Mouse (Mus musculus): ENCODE data around the gene Hk2. TPM values are rescaled to one million over a fixed set of nuclear protein-coding genes. Genes with fewer than 3 reads are reported as not detected.

Hk2 gene
- polyA plus RNA-seq, 1 experiment from 2014 or later, result 4.8 TPM

DNA sequence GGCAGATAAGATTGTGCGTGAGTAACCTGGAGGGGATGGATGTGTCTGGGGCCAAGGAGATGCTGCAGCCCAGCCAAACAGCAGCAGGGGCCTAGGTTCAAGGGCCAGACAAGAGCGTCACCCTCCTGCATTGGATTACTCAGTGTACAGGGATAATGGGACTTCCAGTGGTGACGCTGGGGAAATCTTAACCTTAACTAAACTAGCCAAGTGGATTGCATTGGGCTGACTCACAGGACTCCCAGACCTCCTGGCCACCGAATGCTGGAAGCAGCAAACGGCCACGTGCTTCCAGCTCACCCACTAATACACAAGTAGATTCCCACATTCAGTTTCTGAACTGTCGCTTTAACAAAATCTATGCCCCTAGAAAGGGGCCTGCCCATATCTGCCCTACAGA, 18.0 kb downstream of the Hk2 start:
- no peaks in the 10 kb centered on the region for H3K27me3 ChIP-seq (replicated peaks; ENCODE audit: insufficient read depth, low read length)
- H3K36me3 ChIP-seq (ENCODE audit: insufficient read depth, low read length), result no peaks in the 10 kb centered on the region
- ATAC-seq (peak; percentile 27; the same call in 1 of the 2 replicates), DNase-seq (ENCODE audit: low spot score) (no peak)
- WGBS, result 75% methylated on average over 7 of the region's 7 CpGs
- no peak overlapping the region for H3K9ac ChIP-seq (replicated peaks; ENCODE audit: low read depth)
- H3K27ac ChIP-seq (ENCODE audit: low read length), result no peak overlapping the region
- TF ChIP-seq CTCF (IDR thresholded peaks at IDR 0.05), result no peak
- TF ChIP-seq EP300 (IDR thresholded peaks at IDR 0.05), result peak; percentile 47; the same call in 1 of the 2 replicates
- no peak overlapping the region for H3K4me2 ChIP-seq (replicated peaks; ENCODE audit: low read depth, low read length)
- no peaks in the 10 kb centered on the region for H3K4me1 ChIP-seq (ENCODE audit: insufficient read depth, low read depth, low read length)
- no peak overlapping the region for H3K4me3 ChIP-seq (ENCODE audit: low read depth, low read length)
- H3K9me3 ChIP-seq (ENCODE audit: low read length), result no peaks in the 10 kb centered on the region

DNA sequence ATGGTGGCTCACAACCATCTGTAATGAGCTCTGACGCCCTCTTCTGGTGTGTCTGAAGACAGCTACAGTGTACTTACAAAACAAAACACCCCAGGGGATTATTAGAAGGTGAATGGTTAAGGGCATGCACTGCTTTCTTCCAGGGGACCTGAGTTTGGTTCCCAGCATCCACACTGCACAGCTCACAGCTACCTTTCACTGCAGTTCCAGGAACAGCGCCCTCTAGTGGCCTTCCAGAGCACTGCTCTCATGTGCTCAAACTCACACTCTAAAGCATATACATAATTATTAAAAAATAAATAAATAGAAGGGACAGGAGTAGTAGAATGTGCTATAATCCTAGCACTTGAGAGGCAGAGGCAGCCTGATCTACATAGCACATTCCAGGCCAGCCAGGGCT, 18.9 kb downstream of the Hk2 start:
- Histone ChIP-seq H3K36me3 (ENCODE audit: insufficient read depth, low read length) (no peaks in the 10 kb centered on the region), H3K27me3 (replicated peaks; ENCODE audit: insufficient read depth, low read length) (no peaks in the 10 kb centered on the region), H3K9ac (replicated peaks; ENCODE audit: low read depth) (no peak overlapping the region), H3K4me3 (ENCODE audit: low read depth, low read length) (no peak overlapping the region), H3K27ac (ENCODE audit: low read length) (no peak overlapping the region), H3K4me2 (replicated peaks; ENCODE audit: low read depth, low read length) (no peak overlapping the region), H3K9me3 (ENCODE audit: low read length) (no peaks in the 10 kb centered on the region), H3K4me1 (ENCODE audit: insufficient read depth, low read depth, low read length) (no peaks in the 10 kb centered on the region)
- WGBS, result 45% methylated on average over 2 of the region's 2 CpGs
- no peak for TF ChIP-seq EP300 (IDR thresholded peaks at IDR 0.05)
- TF ChIP-seq CTCF (IDR thresholded peaks at IDR 0.05), result peak; percentile 57
- DNase-seq (ENCODE audit: low spot score), result no peak
- ATAC-seq, result no peak

DNA sequence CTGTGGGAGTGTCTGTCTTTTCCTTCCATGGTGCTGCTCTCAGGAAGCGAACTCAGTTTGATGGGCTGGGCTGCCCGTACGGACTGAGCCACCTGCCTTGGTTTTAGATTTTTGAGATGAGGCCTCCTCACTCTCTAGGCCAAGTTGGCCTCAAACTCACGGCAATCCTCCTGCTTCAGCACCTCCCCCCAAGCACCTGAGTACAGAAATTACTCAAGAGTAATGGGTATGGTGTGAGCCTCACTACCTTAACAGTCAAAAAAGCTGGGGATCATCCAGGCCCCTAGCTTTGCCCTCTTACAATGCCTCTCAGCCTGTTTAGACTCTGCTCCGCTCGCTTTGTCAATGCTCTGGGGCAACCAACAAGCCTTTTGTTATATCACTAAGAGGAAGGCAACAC, 19.5 kb downstream of the Hk2 start:
- Histone ChIP-seq H3K4me2 (replicated peaks; ENCODE audit: low read depth, low read length) (no peak overlapping the region), H3K4me3 (ENCODE audit: low read depth, low read length) (no peak overlapping the region), H3K9me3 (ENCODE audit: low read length) (no peaks in the 10 kb centered on the region), H3K4me1 (ENCODE audit: insufficient read depth, low read depth, low read length) (no peaks in the 10 kb centered on the region), H3K27ac (ENCODE audit: low read length) (no peak overlapping the region), H3K27me3 (replicated peaks; ENCODE audit: insufficient read depth, low read length) (no peaks in the 10 kb centered on the region), H3K9ac (replicated peaks; ENCODE audit: low read depth) (no peak overlapping the region), H3K36me3 (ENCODE audit: insufficient read depth, low read length) (no peaks in the 10 kb centered on the region)
- ATAC-seq (no peak), DNase-seq (ENCODE audit: low spot score) (no peak)
- 82% methylated on average over 6 of the region's 6 CpGs for WGBS
- TF ChIP-seq EP300 (IDR thresholded peaks at IDR 0.05) (no peak), CTCF (IDR thresholded peaks at IDR 0.05) (no peak)

DNA sequence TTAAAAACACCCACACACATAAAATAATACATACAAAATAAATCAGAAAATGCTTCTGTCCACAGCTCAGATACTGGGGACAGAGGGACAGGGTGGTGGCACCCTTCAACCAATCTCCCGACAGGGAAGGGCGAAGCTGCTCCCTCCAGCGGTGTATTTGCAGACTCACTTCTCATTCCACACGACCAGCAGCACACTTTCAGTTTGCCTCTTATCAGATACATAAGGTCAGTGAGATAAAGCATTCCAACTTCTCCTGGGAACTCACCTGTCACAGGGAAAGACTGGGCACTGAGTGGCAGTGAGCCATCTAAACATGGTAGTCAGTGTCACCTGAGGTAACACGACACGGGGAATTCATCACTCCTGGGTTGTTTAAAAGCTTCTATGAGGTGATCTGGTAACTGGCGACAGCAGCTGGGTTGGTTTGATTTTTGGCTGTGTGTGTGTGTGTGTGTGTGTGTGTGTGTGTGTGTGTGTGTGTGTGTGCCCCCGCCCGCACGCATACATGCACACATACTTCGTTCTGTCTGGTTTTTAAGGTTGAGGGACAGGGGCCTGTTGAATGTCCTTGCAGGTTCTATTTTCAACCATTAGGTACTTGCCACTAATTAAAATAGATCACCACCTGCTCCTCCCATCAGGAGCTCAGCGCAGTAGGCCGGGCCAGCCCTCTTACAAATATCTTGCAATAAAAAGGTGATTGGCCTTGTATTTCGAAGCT, 20.5 kb downstream of the Hk2 start:
- ATAC-seq, result peak; percentile 66
- Histone ChIP-seq H3K4me1 (ENCODE audit: insufficient read depth, low read depth, low read length) (no peaks in the 10 kb centered on the region), H3K9ac (replicated peaks; ENCODE audit: low read depth) (no peak overlapping the region)

DNA sequence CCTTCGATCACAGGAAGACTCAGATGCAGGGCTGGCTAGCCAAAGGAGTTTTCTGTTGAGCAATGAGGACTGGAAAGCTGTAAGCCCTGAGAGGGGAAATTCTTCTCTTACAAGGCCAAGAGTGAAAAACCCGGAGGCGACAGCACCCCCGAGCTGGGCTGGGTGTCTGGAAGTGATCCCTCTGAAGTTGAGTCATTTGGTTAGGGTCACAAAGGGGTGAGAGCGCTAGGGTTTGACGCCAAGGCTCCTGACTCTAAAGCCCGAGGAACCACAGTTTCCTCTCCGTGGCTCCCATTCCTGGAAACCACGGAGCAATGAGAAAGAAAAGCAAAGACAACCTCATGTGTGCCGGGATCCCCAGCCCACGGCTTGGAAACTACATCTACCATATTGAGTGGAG, 21.2 kb downstream of the Hk2 start:
- no peak overlapping the region for H3K9ac ChIP-seq (replicated peaks; ENCODE audit: low read depth)
- ATAC-seq, result peak; percentile 40
- peak; percentile 63 for DNase-seq (ENCODE audit: low spot score)
- TF ChIP-seq EP300 (IDR thresholded peaks at IDR 0.05) (no peak), CTCF (IDR thresholded peaks at IDR 0.05) (no peak)
- H3K4me3 ChIP-seq (ENCODE audit: low read depth, low read length), result no peak overlapping the region
- H3K27ac ChIP-seq (ENCODE audit: low read length), result 0 out of 2 replicates have a peak overlapping the region, but pooled peaks have one; percentile 21
- no peaks in the 10 kb centered on the region for H3K36me3 ChIP-seq (ENCODE audit: insufficient read depth, low read length)
- H3K4me1 ChIP-seq (ENCODE audit: insufficient read depth, low read depth, low read length), result no peaks in the 10 kb centered on the region
- no peaks in the 10 kb centered on the region for H3K27me3 ChIP-seq (replicated peaks; ENCODE audit: insufficient read depth, low read length)
- 40% methylated on average over 11 of the region's 11 CpGs for WGBS
- H3K9me3 ChIP-seq (ENCODE audit: low read length), result no peaks in the 10 kb centered on the region
- H3K4me2 ChIP-seq (replicated peaks; ENCODE audit: low read depth, low read length), result no peak overlapping the region

More for the DNA sequence above, 20.5 kb downstream of the Hk2 start:
- no peaks in the 10 kb centered on the region for H3K36me3 ChIP-seq (ENCODE audit: insufficient read depth, low read length)
- H3K9me3 ChIP-seq (ENCODE audit: low read length), result no peaks in the 10 kb centered on the region
- no peak overlapping the region for H3K27ac ChIP-seq (ENCODE audit: low read length)
- H3K27me3 ChIP-seq (replicated peaks; ENCODE audit: insufficient read depth, low read length), result no peaks in the 10 kb centered on the region
- no peak overlapping the region for H3K4me3 ChIP-seq (ENCODE audit: low read depth, low read length)
- no peak overlapping the region for H3K4me2 ChIP-seq (replicated peaks; ENCODE audit: low read depth, low read length)
- WGBS, result 68% methylated on average over 14 of the region's 14 CpGs
- peak; percentile 77 for DNase-seq (ENCODE audit: low spot score)
- no peak for TF ChIP-seq EP300 (IDR thresholded peaks at IDR 0.05)
- peak; percentile 67 for TF ChIP-seq CTCF (IDR thresholded peaks at IDR 0.05)

DNA sequence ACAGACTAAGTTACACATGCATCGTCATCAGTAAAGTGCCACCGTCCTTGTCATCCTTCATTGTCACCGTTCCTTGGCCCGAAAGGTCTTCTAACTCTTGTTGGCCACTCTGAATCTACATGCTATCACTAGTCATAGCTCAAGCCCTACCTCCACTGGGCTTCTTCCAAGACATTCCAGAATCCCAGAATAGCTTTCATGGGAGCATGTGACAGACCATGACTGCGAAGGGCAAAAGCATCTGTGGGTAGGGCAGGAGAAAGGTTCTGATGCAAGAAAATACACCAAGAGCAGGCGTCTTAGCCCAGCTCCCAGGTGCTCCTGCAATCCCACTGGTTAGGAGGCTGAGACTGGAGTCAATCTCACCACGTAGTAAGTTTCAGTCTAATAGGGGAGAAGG, 22.5 kb downstream of the Hk2 start:
- ATAC-seq (no peak), DNase-seq (ENCODE audit: low spot score) (no peak)
- Histone ChIP-seq H3K36me3 (ENCODE audit: insufficient read depth, low read length) (no peaks in the 10 kb centered on the region), H3K4me2 (replicated peaks; ENCODE audit: low read depth, low read length) (no peak overlapping the region), H3K27me3 (replicated peaks; ENCODE audit: insufficient read depth, low read length) (no peaks in the 10 kb centered on the region), H3K9me3 (ENCODE audit: low read length) (no peaks in the 10 kb centered on the region), H3K27ac (ENCODE audit: low read length) (no peak overlapping the region), H3K4me1 (ENCODE audit: insufficient read depth, low read depth, low read length) (no peaks in the 10 kb centered on the region), H3K9ac (replicated peaks; ENCODE audit: low read depth) (no peak overlapping the region), H3K4me3 (ENCODE audit: low read depth, low read length) (no peak overlapping the region)
- TF ChIP-seq EP300 (IDR thresholded peaks at IDR 0.05) (no peak), CTCF (IDR thresholded peaks at IDR 0.05) (no peak)
- 93% methylated on average over 7 of the region's 7 CpGs for WGBS

Measured in lung, postnatal 0 days (tissue).